Mouse (Mus musculus) thymus, postnatal 25 days (tissue): ENCODE data around the gene Gm28308.

Experiments used
- DNase-seq: peaks from one replicate; pipeline ENCODE4 v3.0.0; 2022

The Gm28308 gene

DNA sequence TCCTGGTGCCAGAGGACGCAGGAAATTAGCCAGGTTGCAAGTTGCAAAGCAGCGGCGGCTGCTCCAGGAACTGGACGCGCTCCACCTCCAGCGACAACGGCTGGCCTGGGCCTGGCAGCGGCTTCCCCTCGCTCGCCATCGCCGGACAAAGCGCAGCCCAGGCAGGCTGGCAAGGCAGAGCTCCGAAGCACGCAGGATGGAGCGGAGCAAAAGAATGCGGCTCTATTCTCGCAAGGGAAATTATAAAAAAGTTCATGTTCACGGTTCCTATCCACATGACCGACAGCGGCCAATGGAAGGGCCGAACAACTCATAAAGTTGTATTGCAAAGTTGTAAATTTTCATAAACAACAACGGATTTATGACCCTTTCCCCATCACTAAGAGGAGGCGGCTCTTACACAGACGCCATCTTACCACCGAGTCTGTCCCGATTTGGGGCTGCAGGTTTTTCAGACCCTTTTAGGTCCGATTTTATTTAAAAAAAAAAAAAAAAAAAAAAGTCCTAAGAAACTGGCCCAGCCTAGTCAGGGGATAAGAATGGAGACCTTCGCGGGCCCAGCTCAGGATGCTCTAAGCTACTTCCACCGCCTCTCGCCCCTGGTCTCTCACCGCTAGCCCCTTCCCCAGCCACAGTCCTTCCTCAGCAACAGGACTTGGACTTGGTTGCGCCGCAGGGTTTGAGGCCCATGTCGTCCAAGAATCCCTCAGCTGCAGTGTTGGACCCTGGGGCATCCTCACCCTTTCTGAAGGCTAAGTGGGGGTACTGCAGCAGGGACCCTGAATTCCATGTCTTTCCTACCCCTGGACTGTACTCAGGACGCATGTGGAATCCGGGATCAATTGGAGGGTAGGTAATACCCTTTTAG, at the start of gene Gm28308, which contains the start of gene Hoxa3:
Gene Gm28308, minus strand, starts transcription at position 221 of the 868 bp plus-strand sequence.
Gene Hoxa3, minus strand, starts transcription at position 218 of the 868 bp plus-strand sequence.
- peak; percentile 24 for DNase-seq

GRCm38 (mm10) chr6:52262463-52263320, 49.6 kb upstream of the Gm28308 start:
- no peak for DNase-seq

DNA sequence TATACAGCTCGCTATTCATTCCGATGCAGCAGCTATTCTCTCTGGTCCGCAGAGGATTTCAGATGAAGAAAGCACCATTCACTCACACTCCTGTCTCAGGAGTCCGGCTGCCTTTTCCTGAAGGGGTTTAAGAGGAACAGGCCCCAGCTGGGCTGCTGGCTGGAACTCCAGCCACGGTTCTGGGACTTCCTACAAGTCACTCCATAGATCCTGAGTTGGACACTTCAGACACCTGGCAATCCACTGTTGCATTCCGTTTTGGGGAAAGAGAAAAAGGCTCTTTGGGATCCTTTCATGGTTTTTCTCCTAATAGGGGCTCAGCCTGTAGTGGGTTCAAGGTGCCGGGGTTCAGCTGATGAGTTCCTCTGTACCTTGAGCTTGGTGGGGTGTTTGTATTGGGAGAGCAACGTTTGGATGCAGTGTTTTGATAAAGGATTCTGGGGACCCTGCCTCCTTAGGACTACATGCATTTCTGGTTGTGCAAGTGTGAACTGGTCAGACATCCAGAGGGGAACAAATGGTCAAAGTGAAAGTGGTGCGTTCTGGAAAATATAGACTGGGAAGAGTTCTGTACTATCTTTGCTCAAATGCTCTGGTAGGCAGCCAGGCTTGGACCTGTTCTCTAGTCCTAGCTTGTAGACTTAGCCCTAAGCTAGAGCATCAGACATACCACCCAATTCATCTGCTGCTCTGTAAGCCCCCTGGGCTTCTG, 48.8 kb upstream of the Gm28308 start:
- DNase-seq: no peak

GRCm38 (mm10) chr6:52260654-52261575, 47.8 kb upstream of the Gm28308 start, which contains the start of gene Hoxa13:
Hoxa13 (minus strand) TSS chr6:52260880.
- DNase-seq: peak; percentile 65

DNA sequence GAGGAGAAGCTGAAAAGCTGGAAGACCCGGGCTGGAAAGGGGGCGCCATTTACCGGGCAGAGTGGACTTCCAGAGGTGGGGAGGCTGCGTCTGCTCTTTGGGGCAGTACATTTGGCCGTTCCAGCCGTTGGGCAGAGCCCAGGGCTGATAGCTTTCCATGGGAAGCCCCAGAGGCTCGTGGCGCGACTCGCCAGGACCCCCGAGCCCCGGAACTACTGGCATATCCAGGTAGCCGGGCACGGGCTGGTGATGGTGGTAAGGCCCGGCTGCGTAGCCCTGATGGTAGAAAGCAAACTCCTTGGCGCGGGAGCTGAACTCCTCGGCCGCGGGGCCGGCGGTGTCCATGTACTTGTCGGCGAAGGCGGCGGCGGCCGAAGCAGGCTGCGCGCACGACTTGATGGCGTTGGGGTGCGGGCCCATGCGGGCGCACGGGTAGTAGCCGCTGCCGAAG, 46.7 kb upstream of the Gm28308 start:
- DNase-seq: no peak

- DNase-seq: no peak
Observed at GRCm38 (mm10) chr6:52259081-52259790, 46.1 kb upstream of the Gm28308 start.

DNA sequence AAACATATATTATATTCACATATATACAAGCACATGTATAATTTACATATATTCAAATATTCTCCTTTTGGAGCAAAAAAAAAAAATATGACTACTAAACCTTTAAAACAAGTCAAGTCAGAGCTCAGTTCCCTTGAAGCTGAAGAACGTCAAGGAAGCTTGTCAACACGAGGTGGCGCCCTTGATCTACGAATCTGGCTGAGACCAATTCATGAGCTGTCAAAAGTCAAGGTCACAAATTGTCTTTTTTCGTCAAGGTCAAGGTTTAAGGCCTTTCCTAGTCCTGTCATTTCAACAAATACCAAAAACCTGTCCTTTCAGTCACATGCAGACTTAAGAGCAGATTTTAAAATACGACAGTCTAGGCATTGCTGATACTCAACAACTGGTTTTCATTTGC, 43.8 kb upstream of the Gm28308 start:
- DNase-seq: peak; percentile 85

DNA sequence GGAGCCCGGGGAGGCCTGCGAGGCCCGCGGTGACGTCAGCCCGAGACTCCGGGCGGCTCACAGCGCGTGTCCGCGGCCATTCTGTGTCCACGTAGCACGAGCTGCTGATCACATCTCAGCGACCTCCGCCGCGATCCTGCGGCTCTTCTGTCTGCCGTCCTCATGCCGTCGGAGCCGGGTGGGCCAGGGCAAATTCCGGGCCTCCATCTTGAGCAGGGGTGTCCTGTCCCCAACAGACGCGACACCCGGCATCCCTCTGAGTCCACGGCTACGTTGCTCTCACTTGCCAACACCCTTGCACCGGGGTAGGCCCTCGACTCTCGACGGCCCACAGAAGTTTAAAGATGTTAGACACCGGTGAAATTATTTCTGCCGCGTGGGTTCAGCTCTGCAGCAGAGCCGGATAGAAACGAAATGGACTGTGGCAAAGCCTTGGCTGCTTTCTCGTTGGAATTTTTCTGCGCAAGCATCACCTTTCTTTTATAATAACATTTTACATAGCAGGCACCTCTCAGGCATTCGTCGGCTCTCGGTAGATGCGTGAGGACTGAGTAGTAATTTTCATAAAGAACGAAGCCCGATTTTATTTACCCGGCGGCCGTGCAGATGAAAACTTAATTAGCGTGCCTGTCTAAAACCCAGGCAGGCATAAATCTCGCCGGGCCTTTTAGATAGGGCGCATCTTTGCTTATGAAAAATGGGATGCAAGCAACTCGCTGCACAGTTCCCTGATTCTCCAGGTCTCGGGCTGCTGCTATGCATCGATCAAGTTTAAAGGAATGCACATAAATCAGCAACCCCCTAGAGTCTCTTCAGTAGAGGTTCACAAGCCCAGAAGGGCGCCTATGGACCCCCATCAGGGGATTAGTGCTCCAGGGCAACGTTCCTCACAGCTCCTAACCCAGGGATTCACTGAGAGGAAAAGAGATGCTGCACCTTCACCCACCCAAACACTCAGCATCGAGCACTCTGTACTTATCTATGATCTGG, 40.7 kb upstream of the Gm28308 start:
- peak; percentile 37 for DNase-seq

DNA sequence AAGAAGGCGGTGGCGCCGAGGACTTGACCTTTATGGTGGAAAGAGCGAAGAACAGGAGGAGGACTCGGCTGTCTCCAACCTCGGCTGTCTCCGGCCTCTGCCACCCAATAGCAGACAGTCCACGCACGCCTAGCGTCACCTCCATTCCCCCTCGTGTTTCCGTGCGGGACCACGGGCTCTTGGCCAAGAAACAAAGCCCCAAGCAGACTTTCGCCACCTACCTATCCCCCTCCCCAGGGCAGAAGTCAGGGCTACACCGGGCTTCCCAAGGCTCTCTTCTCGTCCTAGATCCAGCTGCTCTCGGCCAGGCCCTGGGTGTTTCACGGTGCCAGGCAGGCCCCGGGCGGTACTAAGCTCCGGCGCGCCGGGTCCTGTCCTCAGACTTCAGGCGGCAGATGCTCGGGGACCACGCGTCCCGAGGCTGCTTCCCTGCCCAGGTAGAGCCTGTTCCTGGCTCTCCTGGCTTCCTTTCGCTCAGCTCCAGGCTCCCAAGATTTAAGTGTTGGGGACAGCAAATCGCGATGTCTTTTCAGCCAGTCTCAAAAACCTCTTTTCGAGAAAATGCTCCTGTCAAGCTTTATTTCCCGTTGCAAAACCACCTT, 39.7 kb upstream of the Gm28308 start:
- no peak for DNase-seq

- DNase-seq: no peak
Observed at GRCm38 (mm10) chr6:52252016-52252774, 39.1 kb upstream of the Gm28308 start.

DNA sequence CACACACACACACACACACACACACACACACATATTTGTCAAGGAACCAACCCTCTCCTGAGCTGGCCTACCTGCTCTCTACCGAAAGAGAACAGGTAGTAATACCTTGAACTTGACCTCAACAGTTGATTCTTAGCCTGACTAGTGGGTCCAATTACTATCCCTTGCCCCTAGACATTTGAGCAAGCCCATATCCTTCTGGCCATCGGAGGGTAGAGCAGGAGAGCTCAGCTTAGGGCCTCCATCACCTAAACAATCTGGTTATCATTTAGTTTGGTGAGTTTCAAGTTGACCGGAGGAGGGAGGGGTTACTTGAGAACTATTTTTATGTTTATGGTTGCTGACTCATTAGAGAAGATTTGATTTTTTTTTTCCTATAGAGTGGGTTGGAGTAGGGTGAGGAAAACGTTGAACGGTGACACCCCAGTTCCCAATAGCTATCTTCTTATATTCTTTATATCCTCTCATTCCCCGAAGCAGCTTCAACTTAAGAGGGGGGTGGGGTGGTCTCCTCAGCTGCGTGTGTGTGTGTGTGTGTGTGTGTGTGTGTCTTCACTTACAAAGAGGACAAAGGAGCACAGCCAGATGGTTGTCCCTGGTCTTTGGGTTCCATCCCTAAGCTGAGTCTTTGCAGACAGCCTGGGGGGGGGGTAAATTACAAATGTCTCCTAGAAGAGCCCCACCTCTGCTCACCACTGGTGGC, 38.2 kb upstream of the Gm28308 start:
- DNase-seq: no peak

- no peak for DNase-seq
Observed at GRCm38 (mm10) chr6:52249826-52250225, 36.7 kb upstream of the Gm28308 start.

- DNase-seq: no peak
Observed at GRCm38 (mm10) chr6:52249415-52249738, 36.2 kb upstream of the Gm28308 start.

- DNase-seq: no peak
Observed at GRCm38 (mm10) chr6:52248638-52249414, 35.7 kb upstream of the Gm28308 start.

- DNase-seq: no peak
Observed at GRCm38 (mm10) chr6:52247766-52248637, 34.9 kb upstream of the Gm28308 start.

DNA sequence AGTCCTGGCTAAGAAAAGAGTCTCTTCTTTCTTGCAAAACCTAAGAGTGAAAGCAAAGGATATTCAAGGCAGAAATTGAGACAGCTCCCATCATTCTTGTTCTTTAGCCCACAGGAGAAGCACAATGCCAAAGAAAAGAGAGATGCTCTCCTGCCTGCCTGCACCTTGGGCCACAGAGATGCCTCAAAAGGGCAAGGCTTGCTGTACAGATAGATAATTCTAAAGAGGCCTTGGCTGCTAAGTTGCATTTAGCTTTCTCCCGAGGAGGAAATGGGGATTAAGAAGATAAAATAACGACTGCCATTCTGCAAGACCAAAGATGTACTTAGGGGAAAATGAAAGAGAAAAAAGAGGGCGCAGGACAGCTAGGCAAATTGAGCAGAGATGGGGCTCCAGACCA, 33.8 kb upstream of the Gm28308 start:
- no peak for DNase-seq
